Mouse (Mus musculus): ENCODE data around the gene Lclat1.

- TF ChIP-seq EP300 (IDR thresholded peaks at IDR 0.05; ENCODE audit: insufficient read depth, low read depth, low read length) (no peak), CTCF (IDR thresholded peaks at IDR 0.05) (no peak)
These were observed 13.9 kb downstream of the Lclat1 start for GRCm38 (mm10) chr17:73121726-73122125.

Measured in heart, adult 2 months (tissue).